Mouse (Mus musculus) adrenal gland, postnatal 14 days (tissue): ENCODE data around the gene Emx2. TPM values are rescaled to one million over a fixed set of nuclear protein-coding genes. Genes with fewer than 3 reads are reported as not detected.

Source experiments
- DNase-seq: peaks from one replicate; pipeline ENCODE4 v3.0.0; 2021; ENCODE audit warnings: mixed read lengths
- total RNA-seq: library from RNA; stranded (reverse); gene quantifications from 2 replicates; pipeline ENCODE4 v1.2.3, GENCODE M21; 2021

Gene Emx2
- total RNA-seq, 1 experiment from 2014 or later: not detected

DNA sequence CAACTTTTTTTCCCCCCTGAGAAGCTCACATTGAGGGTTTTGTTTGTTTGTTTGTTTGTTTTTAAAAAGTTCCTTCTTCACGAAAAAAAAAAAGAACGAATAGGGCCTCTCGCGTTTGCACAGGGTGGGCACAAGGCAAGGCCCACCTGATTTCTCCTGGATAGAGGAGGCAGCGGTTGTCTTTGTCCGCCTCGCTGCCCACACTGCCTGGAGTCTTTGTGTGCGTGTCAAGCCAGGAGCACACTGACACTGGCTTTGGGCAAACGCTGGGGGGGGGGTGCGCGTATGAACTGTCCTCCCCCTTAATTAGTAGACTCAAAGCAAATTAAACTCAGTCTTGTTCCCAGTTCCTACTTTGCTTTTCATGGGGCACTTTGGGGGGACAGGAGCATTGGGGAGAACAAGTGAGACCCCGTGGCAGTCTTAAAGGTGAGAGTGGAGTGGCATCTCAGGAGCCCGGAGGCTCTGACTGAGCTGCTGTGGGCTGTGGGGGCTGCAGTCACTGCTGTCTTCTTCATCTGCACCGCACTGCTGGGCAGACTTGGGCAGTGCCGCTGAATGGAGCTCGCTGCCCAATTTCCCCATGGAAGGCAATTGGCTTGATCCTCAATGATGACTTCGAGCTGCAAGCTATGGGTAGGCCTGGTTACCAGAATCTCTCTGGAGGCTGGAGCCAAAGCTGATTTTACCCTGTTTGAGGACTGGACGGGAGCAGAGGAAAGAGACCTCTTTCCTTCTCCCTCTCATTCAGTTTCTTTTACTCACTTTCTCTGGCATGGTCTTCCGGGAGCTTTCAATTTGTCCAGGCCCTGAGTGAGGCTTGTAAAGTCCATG is 4.5 kb downstream of the Emx2 start:
- DNase-seq: no peak

DNA sequence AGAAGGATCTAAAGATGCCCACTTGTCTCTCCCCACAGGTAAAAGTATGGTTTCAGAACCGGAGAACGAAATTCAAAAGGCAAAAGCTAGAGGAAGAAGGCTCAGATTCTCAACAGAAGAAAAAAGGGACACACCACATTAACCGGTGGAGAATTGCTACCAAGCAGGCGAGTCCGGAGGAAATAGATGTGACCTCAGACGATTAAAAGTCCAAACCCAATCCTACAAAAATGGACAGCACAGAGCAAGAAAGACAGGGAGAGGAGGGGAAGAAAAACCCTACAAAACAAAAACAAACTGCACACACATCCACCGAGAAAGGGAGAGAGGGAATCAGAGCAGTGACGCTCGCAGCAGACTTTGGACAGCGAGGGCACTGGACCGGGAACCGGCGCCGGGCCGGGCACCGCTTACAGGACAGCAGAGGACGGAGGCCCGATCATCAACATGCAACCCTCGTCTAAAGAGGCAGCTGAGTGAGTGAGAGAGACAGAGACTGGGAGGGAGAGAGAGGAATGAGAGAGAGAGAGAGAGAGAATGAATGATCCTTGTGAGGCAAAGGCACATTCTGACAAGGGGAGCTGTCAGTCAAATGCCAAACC is 5.8 kb downstream of the Emx2 start:
- no peak for DNase-seq

DNA sequence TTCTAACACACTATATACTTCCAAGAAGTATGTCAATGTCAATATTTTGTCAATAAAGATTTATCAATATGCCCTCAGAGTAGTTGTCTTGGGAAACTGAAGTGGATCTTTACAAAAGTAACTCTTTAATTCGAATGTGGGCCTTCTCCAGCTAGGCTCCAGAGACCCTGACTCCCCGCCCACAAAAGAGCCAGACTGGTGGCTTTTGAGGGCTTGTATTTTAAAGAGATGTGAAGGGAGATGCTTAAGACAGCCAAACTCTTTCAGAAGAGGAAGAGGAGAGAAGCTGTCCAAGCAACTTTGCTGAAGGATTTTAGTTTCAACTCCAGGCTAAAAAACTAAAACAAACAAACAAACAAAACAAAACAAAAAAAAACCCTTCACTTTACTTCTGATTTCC is 7.1 kb downstream of the Emx2 start:
- DNase-seq: no peak

DNA sequence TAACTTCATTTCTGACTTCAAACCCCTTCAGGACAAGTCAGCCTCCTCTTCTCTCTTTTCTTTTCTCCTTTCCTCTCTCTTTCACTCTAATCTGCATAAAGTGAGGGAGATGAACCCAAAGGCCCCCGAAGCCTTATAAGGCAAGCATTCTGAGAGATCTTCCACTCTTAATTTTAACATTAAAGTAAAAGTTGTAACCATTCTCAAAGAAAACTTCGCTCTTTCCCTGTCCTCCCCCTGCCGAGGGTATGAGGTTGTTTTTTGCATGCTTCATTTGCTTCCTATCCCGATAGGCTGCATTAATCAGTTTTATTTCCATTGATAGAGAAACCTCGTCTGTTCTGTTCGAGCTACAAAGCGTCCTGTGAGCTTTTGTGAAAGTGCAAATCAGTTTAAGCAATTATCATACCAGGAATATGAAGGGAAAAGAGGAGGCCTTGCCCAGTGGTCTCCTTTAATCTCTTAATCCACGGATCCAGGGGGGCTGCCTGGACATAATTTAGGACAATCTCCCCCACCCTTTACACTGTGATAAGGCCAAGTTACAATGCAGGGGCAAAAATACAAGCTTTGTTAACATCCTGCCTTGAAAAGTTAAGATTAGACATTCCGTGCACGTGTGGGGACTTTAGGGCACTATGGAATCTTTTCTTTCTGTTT is 7.7 kb downstream of the Emx2 start:
- DNase-seq: no peak

DNA sequence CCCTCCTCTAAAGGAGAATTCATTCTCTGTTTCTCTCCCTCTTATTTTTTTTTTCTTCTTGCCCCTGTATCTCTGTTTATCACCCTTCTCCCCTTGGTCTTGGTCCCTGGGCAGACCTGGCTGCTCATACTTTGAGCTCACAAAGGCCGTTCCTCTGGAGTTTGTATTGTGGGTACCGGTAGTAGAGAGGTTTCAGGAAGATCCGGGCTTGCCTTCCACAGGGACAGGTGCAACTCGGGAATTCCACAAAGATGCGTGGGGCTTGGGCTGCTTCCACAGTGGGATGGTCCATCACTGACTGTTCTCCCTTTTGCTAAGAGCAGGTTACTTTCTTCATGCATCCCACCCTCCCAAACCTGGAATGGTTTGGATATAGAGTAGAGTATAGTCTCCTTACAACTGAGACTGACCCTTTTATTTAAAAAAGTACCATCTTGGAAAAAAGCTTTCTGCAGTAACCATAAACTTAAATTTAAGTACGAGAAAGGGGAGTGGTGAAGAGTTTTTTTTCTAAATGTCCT is 8.3 kb downstream of the Emx2 start:
- DNase-seq: no peak

DNA sequence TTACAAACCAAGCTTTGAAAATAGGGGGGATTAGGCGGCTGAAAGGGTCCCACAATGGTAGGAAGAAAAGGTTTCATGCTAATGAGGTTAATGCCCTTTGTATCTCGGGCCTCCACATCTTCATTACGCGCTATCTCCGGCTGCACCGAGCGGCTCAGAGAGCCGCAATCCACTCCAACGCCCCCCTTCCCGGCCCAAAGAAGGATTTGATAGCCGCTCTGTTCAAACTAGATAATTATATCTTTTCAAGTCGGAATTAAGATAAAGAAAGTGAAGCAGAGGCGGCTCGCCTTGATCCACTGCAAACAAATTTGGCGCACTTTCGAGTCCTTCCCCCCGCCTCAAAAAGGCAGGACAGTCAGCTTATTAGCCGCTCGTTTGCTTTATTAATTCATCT is 8.8 kb downstream of the Emx2 start:
- DNase-seq: no peak

DNA sequence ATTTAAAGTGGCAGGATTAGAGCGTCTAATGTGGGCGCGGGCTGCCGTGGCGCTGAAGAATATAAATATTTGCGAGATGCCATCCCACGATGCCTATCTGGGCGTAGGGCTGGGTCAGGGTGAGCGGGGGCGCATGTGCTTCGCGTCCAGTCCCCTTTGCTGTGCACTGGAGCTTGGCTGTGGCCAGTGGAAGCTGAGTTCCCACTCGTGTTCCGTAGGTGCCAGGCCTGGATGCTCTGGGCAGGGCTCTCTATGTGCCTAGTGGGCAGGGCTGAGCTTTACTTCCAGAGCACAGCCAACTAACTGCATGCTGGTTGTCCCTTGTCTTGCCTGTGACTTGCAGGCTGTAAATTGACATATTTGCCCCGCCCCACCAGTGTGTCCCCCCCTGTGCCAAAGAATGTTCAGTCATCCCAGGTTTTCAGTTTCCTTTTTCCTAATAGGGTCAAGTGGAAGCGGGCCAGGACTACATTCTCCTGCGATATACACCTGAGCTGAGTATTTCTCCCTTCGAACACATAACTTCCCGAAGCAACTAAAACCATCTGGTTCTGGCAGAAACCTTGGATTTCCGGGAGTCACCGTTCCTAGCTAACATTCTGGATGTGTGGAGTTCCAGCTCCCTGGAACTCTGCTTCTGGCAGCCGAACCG is 9.4 kb downstream of the Emx2 start:
- no peak for DNase-seq

DNA sequence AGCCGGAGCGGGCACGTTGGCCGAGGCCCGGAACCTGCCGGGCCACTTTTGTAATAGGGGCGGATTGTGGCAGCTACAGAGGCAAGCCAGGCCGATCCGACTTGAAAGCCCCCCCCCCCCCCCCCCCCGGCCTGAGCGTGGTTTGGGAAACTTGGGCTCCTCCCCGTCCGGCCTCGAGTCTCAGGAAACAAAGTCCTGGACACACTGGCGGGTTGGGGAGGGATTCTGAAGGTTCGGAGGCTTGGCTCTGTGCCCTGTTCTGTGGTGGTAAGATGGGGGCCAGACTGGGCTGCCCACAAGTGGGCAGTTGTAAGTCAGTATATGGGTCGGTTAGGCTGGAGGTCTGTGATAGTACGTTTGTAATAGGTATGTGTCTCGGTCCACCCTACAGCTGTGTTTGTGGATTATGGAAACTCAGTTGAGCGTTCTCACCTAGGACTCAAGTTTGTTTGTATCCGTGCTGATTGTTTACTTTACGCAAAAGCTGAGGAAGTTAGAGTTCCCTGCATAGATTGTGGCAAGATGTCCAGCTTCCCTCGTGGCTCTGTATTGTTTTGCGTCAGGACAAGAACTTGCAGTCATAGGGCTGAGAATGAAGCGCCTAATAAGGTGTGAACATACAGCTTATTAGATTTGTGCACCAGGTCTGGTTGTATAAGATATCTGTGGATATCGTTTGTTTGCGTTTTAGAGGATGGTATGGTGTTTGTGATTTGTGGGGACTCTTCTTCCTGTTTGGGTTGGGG is 10.1 kb downstream of the Emx2 start:
- DNase-seq: no peak

DNA sequence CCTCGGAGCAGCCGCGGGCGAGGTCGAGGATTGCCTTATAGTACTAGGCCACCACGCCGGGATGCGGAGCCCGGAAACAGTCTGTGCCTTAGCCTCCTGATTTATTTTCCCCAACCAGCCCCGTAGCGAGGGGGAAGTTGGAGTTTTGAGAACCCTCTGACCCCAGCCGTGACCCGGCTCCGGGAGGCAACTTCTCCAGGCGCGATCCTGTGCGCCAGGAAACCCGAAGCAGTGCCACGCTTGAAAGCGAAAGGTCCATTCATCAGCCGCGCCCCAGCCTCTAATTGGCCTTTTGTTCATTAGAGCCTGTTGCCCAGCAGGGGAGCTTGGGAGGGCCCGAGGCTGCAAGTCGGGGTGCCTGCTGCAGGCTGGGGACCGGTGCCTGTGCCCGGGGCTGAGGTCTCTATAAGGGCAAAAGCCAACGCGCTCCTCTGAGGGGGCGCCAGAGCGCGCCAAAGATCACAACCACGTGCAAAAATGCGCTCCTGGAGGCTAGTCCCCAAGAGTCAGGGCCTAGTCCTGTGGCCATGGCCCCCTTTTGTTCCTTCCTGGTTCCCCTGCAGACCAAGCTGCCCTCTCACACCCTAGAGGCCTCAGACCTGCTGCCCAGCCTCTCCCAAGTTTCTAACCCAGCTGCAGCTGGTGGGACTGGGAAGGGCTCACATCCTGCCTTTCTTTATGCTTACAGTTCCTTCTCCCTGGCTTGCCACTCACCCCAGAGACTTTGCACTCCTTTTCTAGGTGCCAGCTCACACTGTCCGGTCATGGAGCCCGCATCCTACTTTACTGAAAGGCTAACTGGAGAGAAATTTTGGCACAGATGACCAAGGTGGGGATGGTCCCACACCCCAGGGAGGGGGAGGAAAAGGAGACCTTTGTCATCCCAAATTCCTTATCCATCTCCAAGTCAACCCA is 11.1 kb downstream of the Emx2 start:
- no peak for DNase-seq

DNA sequence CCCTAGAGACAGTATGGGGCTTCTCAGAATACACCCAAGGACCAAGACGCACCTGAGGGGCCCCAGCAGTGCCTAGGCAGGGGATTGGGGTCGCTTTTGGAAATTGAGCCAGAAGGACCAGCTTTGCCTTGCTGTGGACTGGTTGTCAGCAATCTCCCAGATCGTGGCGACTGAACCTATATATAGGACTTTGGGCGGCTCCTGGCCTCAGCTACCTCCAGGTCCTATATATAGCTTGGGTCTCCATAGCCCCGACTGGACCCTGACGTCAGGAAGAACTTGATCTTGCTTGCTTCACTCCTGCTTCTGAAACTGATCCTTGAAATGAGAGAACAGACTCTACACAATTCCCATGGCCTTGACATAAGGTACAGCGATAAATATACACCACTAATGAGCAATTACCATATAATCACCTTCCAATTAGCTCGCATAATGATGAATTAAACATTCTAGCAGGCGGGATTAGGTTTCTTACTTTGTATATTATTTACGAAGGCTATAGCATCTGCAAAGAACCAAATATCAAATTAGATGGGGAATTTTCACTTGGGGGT is 12.0 kb downstream of the Emx2 start:
- no peak for DNase-seq

DNA sequence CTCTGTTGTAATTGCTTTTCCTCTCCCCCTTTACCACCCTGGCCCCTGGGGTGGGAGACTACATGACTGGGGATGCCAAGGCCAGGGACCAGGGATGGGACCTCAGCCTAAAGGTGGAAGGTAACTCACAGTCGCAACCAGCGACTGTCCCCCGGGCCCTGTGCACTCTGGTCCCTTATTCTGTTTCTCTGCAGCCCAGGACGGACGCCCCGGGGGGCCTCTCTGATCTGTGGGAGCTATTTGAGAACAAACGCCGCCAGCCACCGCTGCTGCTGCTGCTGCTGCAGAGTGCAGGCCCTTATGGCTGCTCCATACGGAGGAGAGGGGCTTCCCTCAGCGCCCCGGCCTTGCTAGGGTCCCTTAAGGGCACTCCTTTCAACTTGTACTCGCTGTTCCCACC is 12.7 kb downstream of the Emx2 start:
- no peak for DNase-seq

DNA sequence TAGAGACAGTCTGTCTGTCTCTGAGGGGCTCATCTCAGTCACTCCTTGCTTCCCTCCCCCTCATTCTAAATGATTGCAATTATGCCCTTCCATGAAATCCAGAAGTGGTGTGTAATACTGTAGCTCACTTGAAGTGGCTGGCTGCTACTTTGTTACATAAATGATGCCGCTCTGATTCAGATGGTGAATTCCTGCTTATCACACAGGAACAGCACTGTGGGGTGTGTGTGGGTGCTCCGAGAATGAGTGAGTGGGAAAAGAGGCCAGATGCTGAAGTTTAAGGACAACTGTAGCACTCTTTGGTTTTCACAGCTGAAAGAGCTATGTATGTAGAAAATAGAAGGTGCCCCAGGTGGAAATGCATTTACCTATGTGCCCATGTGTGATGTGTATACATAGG is 14.7 kb downstream of the Emx2 start:
- no peak for DNase-seq

DNA sequence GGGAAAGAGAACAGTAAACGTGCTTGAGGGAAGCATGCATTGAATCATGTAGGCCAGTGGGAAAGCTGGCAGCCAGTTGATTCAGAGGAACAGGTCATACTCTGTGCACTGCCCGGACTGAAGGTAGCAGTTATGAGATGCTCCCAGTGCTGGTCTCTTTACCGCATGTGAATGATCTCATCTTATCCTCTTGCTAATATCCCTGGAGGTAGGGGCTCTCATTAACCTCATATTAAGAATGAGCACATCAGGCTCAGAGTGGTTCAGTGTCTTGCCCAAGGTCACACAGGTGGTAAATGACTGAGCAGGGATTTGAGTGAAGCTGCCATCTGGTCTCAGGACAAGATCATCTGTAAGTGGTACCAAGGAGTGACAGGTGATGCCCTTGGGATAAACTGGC is 21.7 kb downstream of the Emx2 start:
- DNase-seq: no peak

DNA sequence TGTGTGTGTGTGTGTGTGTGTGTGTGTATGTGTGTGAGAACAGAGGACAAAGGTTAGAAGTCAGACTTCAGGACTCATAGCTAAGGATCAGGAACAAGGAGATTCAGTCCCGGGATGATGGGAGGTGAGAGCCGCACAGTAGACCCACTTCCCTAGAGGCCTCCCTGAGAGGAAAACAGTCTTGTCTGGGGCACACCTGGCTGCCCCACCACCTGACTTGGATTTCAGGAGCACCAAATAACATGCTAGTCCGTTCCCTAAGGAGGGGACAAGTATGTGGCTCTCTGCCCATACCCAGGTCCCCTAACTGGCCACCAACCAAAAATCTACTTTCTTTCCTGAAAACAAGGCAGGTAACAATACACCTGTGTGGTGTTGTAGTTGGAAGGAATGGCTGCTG is 22.4 kb downstream of the Emx2 start:
- no peak for DNase-seq

DNA sequence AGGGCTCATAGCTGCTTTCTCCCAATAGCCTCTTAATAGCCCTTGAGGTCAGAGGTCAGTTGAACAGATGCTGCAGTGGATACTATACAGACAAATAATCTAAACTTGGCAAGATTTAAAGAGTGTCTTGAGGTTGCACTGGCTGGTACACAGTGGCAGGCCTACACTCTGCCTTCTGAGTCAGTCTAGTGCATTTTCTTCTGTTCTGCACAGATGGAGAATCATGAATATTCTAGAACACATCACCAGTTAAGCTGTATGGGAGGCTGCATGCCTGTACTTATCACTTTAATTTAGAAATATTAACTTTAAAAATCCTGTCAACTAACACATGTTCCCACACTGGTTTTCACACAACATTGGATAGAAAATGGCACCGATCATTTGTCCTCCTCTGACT is 34.1 kb downstream of the Emx2 start:
- DNase-seq: no peak

DNA sequence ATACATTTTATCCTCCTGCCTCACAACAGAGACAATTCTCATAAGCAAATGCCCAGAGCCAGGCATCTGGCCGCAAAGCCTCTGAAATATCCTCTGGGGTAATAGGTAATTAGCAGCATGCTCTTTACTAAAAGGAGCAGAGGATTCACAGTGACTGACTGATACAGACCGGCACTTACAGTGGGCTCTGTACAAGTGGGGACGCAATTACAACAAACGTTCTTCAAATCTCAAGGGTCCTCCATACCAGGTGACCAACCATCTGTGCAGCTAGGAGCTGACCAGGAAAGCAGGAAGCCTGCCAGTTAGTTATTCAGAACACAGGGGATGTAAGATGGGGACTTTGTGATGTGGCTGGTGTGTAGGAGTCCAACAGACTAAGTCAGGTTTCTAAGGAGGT is 38.7 kb downstream of the Emx2 start:
- DNase-seq: no peak

DNA sequence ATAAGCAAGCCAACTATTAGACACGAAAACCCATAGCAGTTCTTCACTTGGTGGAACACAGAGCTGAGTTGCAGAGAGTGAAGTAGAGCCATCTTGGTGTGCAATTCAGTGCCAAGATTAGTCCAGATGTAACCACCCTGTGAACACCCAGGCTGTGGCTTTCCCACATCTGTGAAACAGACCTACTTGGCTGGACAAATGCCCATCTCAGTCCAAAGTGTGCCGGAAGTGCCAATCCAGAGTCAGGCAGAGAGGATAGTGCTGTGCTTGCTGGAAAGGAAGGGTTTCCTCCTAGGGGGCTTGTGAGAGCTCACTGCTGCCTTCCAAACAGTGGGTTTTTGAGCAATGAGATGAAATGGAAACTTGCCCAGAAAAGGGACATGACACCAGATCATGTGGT is 50.7 kb downstream of the Emx2 start:
- no peak for DNase-seq

DNA sequence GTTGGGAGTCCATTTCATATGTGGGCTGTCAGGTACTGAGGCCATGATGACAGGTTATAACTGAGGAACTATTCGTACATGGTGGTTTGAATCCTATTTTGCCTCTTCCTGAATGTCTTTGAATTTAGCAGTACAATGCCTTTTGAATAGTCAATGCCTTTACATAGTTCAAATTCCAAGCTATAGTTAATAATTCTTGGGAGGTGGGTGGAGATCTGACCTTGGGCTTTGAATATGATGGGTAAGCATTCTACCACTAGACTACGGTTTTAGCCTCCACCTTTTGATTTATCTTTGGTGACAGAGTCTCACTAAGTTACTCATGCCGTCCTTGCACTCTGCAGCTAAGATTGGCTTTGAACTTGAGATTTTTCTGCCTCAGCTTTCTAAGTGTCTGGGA is 55.0 kb downstream of the Emx2 start:
- no peak for DNase-seq
